Mouse (Mus musculus): ENCODE results near the gene Banp. TPM values are rescaled to one million over a fixed set of nuclear protein-coding genes. Genes with fewer than 3 reads are reported as not detected.

Gene Banp
- polyA plus RNA-seq, 1 experiment from 2014 or later = 34.9 TPM

- H3K27me3 ChIP-seq (replicated peaks; ENCODE audit: control insufficient read depth, insufficient read depth, low read length) = no peaks in the 10 kb centered on the region
- H3K9ac ChIP-seq (ENCODE audit: low read depth, low read length) = no peak overlapping the region
- no peaks in the 10 kb centered on the region for H3K36me3 ChIP-seq (ENCODE audit: control insufficient read depth, insufficient read depth, low read length)
- no peak overlapping the region for H3K27ac ChIP-seq (replicated peaks; ENCODE audit: low read depth, low read length)
- peaks cover 9% of the 10 kb centered on the region; the same call in 1 of the 2 replicates for H3K4me1 ChIP-seq (ENCODE audit: control insufficient read depth, insufficient read depth, low read length)
- ATAC-seq (ENCODE audit: low read depth) = no peak
- no peak for DNase-seq (ENCODE audit: low spot score)
- no peaks in the 10 kb centered on the region for H3K9me3 ChIP-seq (ENCODE audit: control insufficient read depth, low read length)
- no peak overlapping the region for H3K4me2 ChIP-seq (ENCODE audit: low read depth, low read length)
- 74% methylated on average over 11 of the region's 11 CpGs for WGBS
- no peak overlapping the region for H3K4me3 ChIP-seq (ENCODE audit: low read depth, low read length)
Measured at GRCm38 (mm10) chr8:122069281-122069680, 119.7 kb downstream of the Banp start.

- Histone ChIP-seq H3K9me3 (ENCODE audit: control insufficient read depth, low read length) (no peaks in the 10 kb centered on the region), H3K4me1 (ENCODE audit: control insufficient read depth, insufficient read depth, low read length) (peaks cover 4% of the 10 kb centered on the region), H3K4me3 (ENCODE audit: low read depth, low read length) (no peak overlapping the region), H3K27ac (replicated peaks; ENCODE audit: low read depth, low read length) (no peak overlapping the region), H3K27me3 (replicated peaks; ENCODE audit: control insufficient read depth, insufficient read depth, low read length) (no peaks in the 10 kb centered on the region), H3K4me2 (ENCODE audit: low read depth, low read length) (no peak overlapping the region), H3K36me3 (ENCODE audit: control insufficient read depth, insufficient read depth, low read length) (no peaks in the 10 kb centered on the region), H3K9ac (ENCODE audit: low read depth, low read length) (no peak overlapping the region)
- 45% methylated on average over 4 of the region's 4 CpGs for WGBS
- DNase-seq (ENCODE audit: low spot score) = no peak
- ATAC-seq (ENCODE audit: low read depth) = no peak
Measured at GRCm38 (mm10) chr8:122071193-122071592, 121.6 kb downstream of the Banp start.

- no peaks in the 10 kb centered on the region for H3K9me3 ChIP-seq (ENCODE audit: control insufficient read depth, low read length)
- ATAC-seq (ENCODE audit: low read depth) (0 out of 2 replicates have a peak, but pooled peaks have one; percentile 34), DNase-seq (ENCODE audit: low spot score) (no peak)
- no peak overlapping the region for H3K9ac ChIP-seq (ENCODE audit: low read depth, low read length)
- H3K4me2 ChIP-seq (ENCODE audit: low read depth, low read length) = no peak overlapping the region
- peaks cover 9% of the 10 kb centered on the region for H3K4me1 ChIP-seq (ENCODE audit: control insufficient read depth, insufficient read depth, low read length)
- no peaks in the 10 kb centered on the region for H3K27me3 ChIP-seq (replicated peaks; ENCODE audit: control insufficient read depth, insufficient read depth, low read length)
- no peaks in the 10 kb centered on the region for H3K36me3 ChIP-seq (ENCODE audit: control insufficient read depth, insufficient read depth, low read length)
- no peak overlapping the region for H3K27ac ChIP-seq (replicated peaks; ENCODE audit: low read depth, low read length)
- no peak overlapping the region for H3K4me3 ChIP-seq (ENCODE audit: low read depth, low read length)
- 73% methylated on average over 8 of the region's 9 CpGs for WGBS
Measured at GRCm38 (mm10) chr8:122073964-122074363, 124.4 kb downstream of the Banp start.

GRCm38 (mm10) chr8:122074442-122074841 lies 124.9 kb downstream of the Banp start:
- 55% methylated on average over 9 of the region's 9 CpGs for WGBS

GRCm38 (mm10) chr8:122074977-122075376 lies 125.4 kb downstream of the Banp start:
- Histone ChIP-seq H3K9me3 (ENCODE audit: control insufficient read depth, low read length) (no peaks in the 10 kb centered on the region), H3K27ac (replicated peaks; ENCODE audit: low read depth, low read length) (no peak overlapping the region), H3K9ac (ENCODE audit: low read depth, low read length) (no peak overlapping the region), H3K4me1 (ENCODE audit: control insufficient read depth, insufficient read depth, low read length) (peaks cover 12% of the 10 kb centered on the region), H3K27me3 (replicated peaks; ENCODE audit: control insufficient read depth, insufficient read depth, low read length) (no peaks in the 10 kb centered on the region), H3K36me3 (ENCODE audit: control insufficient read depth, insufficient read depth, low read length) (no peaks in the 10 kb centered on the region), H3K4me3 (ENCODE audit: low read depth, low read length) (no peak overlapping the region), H3K4me2 (ENCODE audit: low read depth, low read length) (no peak overlapping the region)
- ATAC-seq (ENCODE audit: low read depth) = 0 out of 2 replicates have a peak, but pooled peaks have one; percentile 27
- no peak for DNase-seq (ENCODE audit: low spot score)
- 73% methylated on average over 4 of the region's 4 CpGs for WGBS

More at GRCm38 (mm10) chr8:122074442-122074841, 124.9 kb downstream of the Banp start:
- DNase-seq (ENCODE audit: low spot score) (peak; percentile 23), ATAC-seq (ENCODE audit: low read depth) (peak; percentile 30; the same call in 1 of the 2 replicates)
- Histone ChIP-seq H3K4me2 (ENCODE audit: low read depth, low read length) (no peak overlapping the region), H3K9ac (ENCODE audit: low read depth, low read length) (no peak overlapping the region), H3K27me3 (replicated peaks; ENCODE audit: control insufficient read depth, insufficient read depth, low read length) (no peaks in the 10 kb centered on the region), H3K27ac (replicated peaks; ENCODE audit: low read depth, low read length) (no peak overlapping the region), H3K4me1 (ENCODE audit: control insufficient read depth, insufficient read depth, low read length) (peaks cover 9% of the 10 kb centered on the region), H3K9me3 (ENCODE audit: control insufficient read depth, low read length) (no peaks in the 10 kb centered on the region), H3K4me3 (ENCODE audit: low read depth, low read length) (no peak overlapping the region), H3K36me3 (ENCODE audit: control insufficient read depth, insufficient read depth, low read length) (no peaks in the 10 kb centered on the region)

GRCm38 (mm10) chr8:122076183-122076842 lies 126.8 kb downstream of the Banp start:
- Histone ChIP-seq H3K4me1 (ENCODE audit: control insufficient read depth, insufficient read depth, low read length) (peaks cover 20% of the 10 kb centered on the region), H3K4me3 (ENCODE audit: low read depth, low read length) (no peak overlapping the region), H3K27ac (replicated peaks; ENCODE audit: low read depth, low read length) (no peak overlapping the region), H3K9ac (ENCODE audit: low read depth, low read length) (no peak overlapping the region), H3K36me3 (ENCODE audit: control insufficient read depth, insufficient read depth, low read length) (no peaks in the 10 kb centered on the region), H3K4me2 (ENCODE audit: low read depth, low read length) (no peak overlapping the region), H3K27me3 (replicated peaks; ENCODE audit: control insufficient read depth, insufficient read depth, low read length) (no peaks in the 10 kb centered on the region), H3K9me3 (ENCODE audit: control insufficient read depth, low read length) (no peaks in the 10 kb centered on the region)
- DNase-seq (ENCODE audit: low spot score) = peak; percentile 13
- WGBS = 31% methylated on average over 23 of the region's 23 CpGs
- no peak for ATAC-seq (ENCODE audit: low read depth)

GRCm38 (mm10) chr8:122078321-122078720 lies 128.8 kb downstream of the Banp start:
- Histone ChIP-seq H3K4me3 (ENCODE audit: low read depth, low read length) (no peak overlapping the region), H3K36me3 (ENCODE audit: control insufficient read depth, insufficient read depth, low read length) (no peaks in the 10 kb centered on the region), H3K9me3 (ENCODE audit: control insufficient read depth, low read length) (no peaks in the 10 kb centered on the region), H3K4me2 (ENCODE audit: low read depth, low read length) (no peak overlapping the region), H3K27me3 (replicated peaks; ENCODE audit: control insufficient read depth, insufficient read depth, low read length) (no peaks in the 10 kb centered on the region), H3K4me1 (ENCODE audit: control insufficient read depth, insufficient read depth, low read length) (peaks cover 20% of the 10 kb centered on the region), H3K9ac (ENCODE audit: low read depth, low read length) (no peak overlapping the region), H3K27ac (replicated peaks; ENCODE audit: low read depth, low read length) (no peak overlapping the region)
- ATAC-seq (ENCODE audit: low read depth) (no peak), DNase-seq (ENCODE audit: low spot score) (no peak)
- WGBS = 83% methylated on average over 12 of the region's 12 CpGs
